Mouse (Mus musculus) liver, embryonic 14.5 days (tissue): ENCODE data around the gene Lrrc4. TPM values are rescaled to one million over a fixed set of nuclear protein-coding genes. Genes with fewer than 3 reads are reported as not detected.
A peak's percentile ranks its signal among the peaks of the same experiment; 100 is the strongest.

Experiments
- ATAC-seq: fragments of 200-750 bp; cut with Nextera tagmentation; 2 replicates; pipeline ENCODE4 v1.8.0; 2017; ENCODE audit warnings: moderate number of reproducible peaks, mild to moderate bottlenecking, moderate library complexity; ENCODE audit not compliant: insufficient read depth
- DNase-seq, 3 experiments: peaks; one replicate each; pipeline ENCODE4 v3.0.0-alpha.2; 2012 to 2013; ENCODE audit warnings: low read depth in 3 of 3, low spot score in 3 of 3
- H3K27ac ChIP-seq: fragments of 300-500 bp; sonication (generic); 2 replicates; pipeline ENCODE4 v1.5.1; 2014; ENCODE audit warnings: moderate library complexity, mild to moderate bottlenecking, control low read depth, inconsistent platforms
- H3K27me3 ChIP-seq: fragments of 300-500 bp; sonication (generic); 2 replicates; pipeline ENCODE4 v1.6.1; 2014; ENCODE audit warnings: mild to moderate bottlenecking, low read length, moderate library complexity; ENCODE audit not compliant: control insufficient read depth, insufficient read depth
- H3K36me3 ChIP-seq: fragments of 300-500 bp; sonication (generic); replicated peaks from 2 replicates; pipeline ENCODE4 v1.6.1; 2014; ENCODE audit warnings: low read depth; ENCODE audit not compliant: control insufficient read depth, insufficient read depth
- H3K4me1 ChIP-seq, 2 experiments: fragments of 200-500 bp in 1 of 2; fragments of 300-500 bp in 1 of 2; sonication (generic) in 1 of 2; replicated peaks; 2 replicates each; pipeline ENCODE4 v1.6.1; 2012 to 2014; ENCODE audit warnings: antibody characterized with exemption in 1 of 2, inconsistent platforms in 1 of 2, low read length in 1 of 2; ENCODE audit not compliant: control insufficient read depth in 2 of 2, insufficient read depth in 2 of 2
- H3K4me2 ChIP-seq: fragments of 300-500 bp; sonication (generic); 2 replicates; pipeline ENCODE4 v1.6.1; 2014; ENCODE audit warnings: low read depth, mild to moderate bottlenecking, control low read depth, moderate library complexity
- H3K4me3 ChIP-seq, 2 experiments: fragments of 200-500 bp in 1 of 2; fragments of 300-500 bp in 1 of 2; sonication (generic) in 1 of 2; 2 replicates each; pipeline ENCODE4 v1.5.1; 2012 to 2014; ENCODE audit warnings: low read depth in 2 of 2, low read length in 2 of 2, mild to moderate bottlenecking in 2 of 2, control low read depth in 1 of 2, inconsistent platforms in 1 of 2, moderate library complexity in 1 of 2; ENCODE audit not compliant: insufficient read depth in 1 of 2
- H3K9ac ChIP-seq: fragments of 300-500 bp; sonication (generic); replicated peaks from 2 replicates; pipeline ENCODE4 v1.6.1; 2014; ENCODE audit warnings: mild to moderate bottlenecking, control low read depth, moderate library complexity
- H3K9me3 ChIP-seq: fragments of 300-500 bp; sonication (generic); 2 replicates; pipeline ENCODE4 v1.6.1; 2016; ENCODE audit warnings: low read length, mixed read lengths; ENCODE audit not compliant: control insufficient read depth
- CTCF ChIP-seq: IDR thresholded peaks from 2 replicates; pipeline ENCODE4 v1.5.1; 2016; ENCODE audit warnings: antibody characterized with exemption, low read depth, control low read depth
- EP300 ChIP-seq: IDR thresholded peaks from 2 replicates; pipeline ENCODE4 v1.6.1; 2016; ENCODE audit warnings: antibody characterized with exemption, low read depth
- whole genome bisulfite sequencing: fragments of 180-500 bp; shearing (Covaris S2); extraction: QIAGEN DNeasy Blood & Tissue Kit; methylation state at CpG from one replicate; pipeline ENCODE4 v1.1.7; 2014; ENCODE audit not compliant: insufficient replicate concordance; 5-methylcytosine and 5-hydroxymethylcytosine counted together
- polyA plus RNA-seq, 2 experiments: library from polyadenylated mRNA; depleted of rRNA in 1 of 2; stranded (reverse) in 1 of 2; unstranded in 1 of 2; fragments of >200 nt; fragmentation: Nextera tagmentation in 1 of 2; extraction: Ambion mirVana in 1 of 2; gene quantifications; 2 replicates each; pipeline versions ENCODE4 v1.2.1 to v1.2.3; 2012 to 2014

Gene Lrrc4
- polyA plus RNA-seq, 2 experiments = 0.06 to 0.10 TPM

- Histone ChIP-seq H3K4me2 (peak overlapping the region; percentile 37), H3K4me1 (peaks cover 38 to 48% of the 10 kb centered on the region in 2 experiments), H3K27ac (peak overlapping the region; percentile 57), H3K36me3 (no peaks in the 10 kb centered on the region; the same call in 1 of the 2 replicates), H3K9me3 (no peaks in the 10 kb centered on the region), H3K27me3 (no peaks in the 10 kb centered on the region), H3K9ac (no peak overlapping the region), H3K4me3 (no peak overlapping the region)
- ATAC-seq (peak; percentile 57), DNase-seq (peak; percentile 35 to 55 (median 49))
- TF ChIP-seq EP300 (peak; percentile 78), CTCF (no peak)
- WGBS = 17% methylated on average over 6 of the region's 6 CpGs
Observed at GRCm38 (mm10) chr6:28705384-28706107, 126.0 kb downstream of the Lrrc4 start.

- no peak overlapping the region for H3K9ac ChIP-seq
- ATAC-seq (no peak), DNase-seq (no peak)
- H3K36me3 ChIP-seq = no peaks in the 10 kb centered on the region; the same call in 1 of the 2 replicates
- H3K4me3 ChIP-seq = no peak overlapping the region
- peaks cover 30 to 38% of the 10 kb centered on the region in 2 experiments for H3K4me1 ChIP-seq
- no peaks in the 10 kb centered on the region for H3K9me3 ChIP-seq
- peak overlapping the region; percentile 37; the same call in 1 of the 2 replicates for H3K4me2 ChIP-seq
- 64% methylated on average over 6 of the region's 6 CpGs for WGBS
- peak overlapping the region; percentile 57; the same call in 1 of the 2 replicates for H3K27ac ChIP-seq
- H3K27me3 ChIP-seq = no peaks in the 10 kb centered on the region
- no peak for TF ChIP-seq CTCF
- TF ChIP-seq EP300 = no peak
Observed at GRCm38 (mm10) chr6:28704612-28705011, 126.9 kb downstream of the Lrrc4 start.

GRCm38 (mm10) chr6:28697214-28697613 lies 134.3 kb downstream of the Lrrc4 start:
- H3K9me3 ChIP-seq = no peaks in the 10 kb centered on the region
- TF ChIP-seq EP300 (no peak), CTCF (no peak)
- no peak overlapping the region for H3K4me3 ChIP-seq
- H3K4me2 ChIP-seq = no peak overlapping the region
- 72% methylated on average over 3 of the region's 3 CpGs for WGBS
- no peaks in the 10 kb centered on the region for H3K27me3 ChIP-seq
- no peaks in the 10 kb centered on the region for H3K4me1 ChIP-seq
- peaks cover 2% of the 10 kb centered on the region for H3K36me3 ChIP-seq
- ATAC-seq (no peak), DNase-seq (no peak)
- no peak overlapping the region for H3K27ac ChIP-seq
- H3K9ac ChIP-seq = no peak overlapping the region

GRCm38 (mm10) chr6:28692659-28693058 lies 138.9 kb downstream of the Lrrc4 start:
- no peak for ATAC-seq
- Histone ChIP-seq H3K9me3 (no peaks in the 10 kb centered on the region), H3K36me3 (peaks cover 2% of the 10 kb centered on the region; the same call in 1 of the 2 replicates), H3K27me3 (no peaks in the 10 kb centered on the region), H3K4me2 (no peak overlapping the region), H3K4me3 (no peak overlapping the region), H3K27ac (no peak overlapping the region), H3K9ac (no peak overlapping the region), H3K4me1 (no peaks in the 10 kb centered on the region)
- no peak for DNase-seq
- TF ChIP-seq EP300 (no peak), CTCF (no peak)

GRCm38 (mm10) chr6:28687776-28688175 lies 143.8 kb downstream of the Lrrc4 start:
- H3K36me3 ChIP-seq = no peaks in the 10 kb centered on the region
- no peak for ATAC-seq
- TF ChIP-seq CTCF = no peak
- TF ChIP-seq EP300 = no peak
- no peak overlapping the region for H3K4me3 ChIP-seq
- WGBS = 65% methylated on average over 5 of the region's 5 CpGs
- no peak overlapping the region for H3K4me2 ChIP-seq
- no peak for DNase-seq
- H3K9ac ChIP-seq = no peak overlapping the region
- no peaks in the 10 kb centered on the region for H3K9me3 ChIP-seq
- H3K4me1 ChIP-seq = no peaks in the 10 kb centered on the region
- no peaks in the 10 kb centered on the region for H3K27me3 ChIP-seq
- H3K27ac ChIP-seq = no peak overlapping the region
